Mouse (Mus musculus): ENCODE data around the gene Pck1.

The Pck1 gene

DNA sequence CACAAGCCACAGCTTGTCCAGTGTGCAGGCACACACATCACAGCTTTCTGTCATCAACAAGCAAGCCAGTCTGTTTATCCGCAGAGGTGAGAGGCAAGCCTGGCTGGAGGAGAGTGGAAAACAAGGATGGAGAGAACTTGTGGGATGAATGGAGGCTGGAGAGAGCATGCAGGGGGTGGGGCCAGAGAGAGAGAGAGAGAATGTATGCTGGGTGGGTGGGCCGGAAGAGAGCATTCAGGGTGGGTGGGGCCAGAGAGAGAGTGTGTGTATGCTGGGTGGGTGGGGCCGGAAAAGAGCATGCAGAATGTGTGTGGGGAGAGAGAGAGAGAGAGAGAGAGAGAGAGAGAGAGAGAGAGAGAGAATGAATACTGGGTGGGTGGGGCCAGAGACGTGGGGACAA is 51.8 kb downstream of the Pck1 start:
- DNase-seq (ENCODE audit: low read depth): no peak

- DNase-seq (ENCODE audit: low read depth): no peak
These were observed 52.8 kb downstream of the Pck1 start for GRCm38 (mm10) chr2:173205563-173206099.

- no peak for DNase-seq (ENCODE audit: low read depth)
These were observed 54.2 kb downstream of the Pck1 start for GRCm38 (mm10) chr2:173207051-173207450.

Data from NIH3T3 (cell line).